Mouse (Mus musculus): ENCODE results near the gene Aldh3b2.
A peak's percentile ranks its signal among the peaks of the same experiment; 100 is the strongest.

Gene Aldh3b2

GRCm38 (mm10) chr19:4015635-4016034, 43.5 kb downstream of the Aldh3b2 start:
- no peak for DNase-seq

- DNase-seq, result no peak
These were observed 45.9 kb downstream of the Aldh3b2 start for GRCm38 (mm10) chr19:4017921-4018587.

GRCm38 (mm10) chr19:4018743-4019583, 46.8 kb downstream of the Aldh3b2 start:
- DNase-seq, result peak; percentile 93

- DNase-seq, result peak; percentile 56
These were observed 51.1 kb downstream of the Aldh3b2 start for GRCm38 (mm10) chr19:4023185-4023584.

DNA sequence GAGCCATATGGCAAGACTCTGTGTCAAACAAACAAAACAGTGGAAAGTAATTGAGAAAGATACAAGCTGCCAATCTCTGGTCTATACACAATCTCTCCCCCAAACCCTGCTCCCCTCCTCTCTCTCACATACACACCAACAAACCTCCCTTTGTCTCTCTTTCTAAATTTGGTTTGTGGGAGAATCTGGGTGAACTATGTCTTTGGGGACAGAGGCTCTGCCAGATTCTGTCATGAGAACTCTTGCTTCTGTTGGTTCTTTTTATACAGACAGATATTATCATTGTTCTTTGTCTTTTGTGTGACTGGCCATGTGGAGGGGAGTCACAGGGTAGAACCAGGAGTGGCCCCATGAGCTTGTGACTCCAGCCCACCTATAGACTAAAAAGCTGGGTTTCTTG, 55.4 kb downstream of the Aldh3b2 start:
- DNase-seq, result no peak

Data from lung, postnatal 36 days (tissue).